In genomic region chr5:111054380-111054779, GRCm38 (mm10) we compare ENCODE assay signal across 22 mouse cellular contexts.
DNase-seq lines count a peak whose midpoint lies in the region; ATAC-seq lines count a peak whose summit lies in the region.
"Had no signal": no experiment of that assay in that cellular context is flagged by ENCODE, and none has a peak within 500 bp of the region (broad histone marks: within the 10 kb centered on the region; RNA-seq: fewer than 3 reads in every experiment).

No protein-coding gene starts in this region.

- intact Hi-C loops in heart, postnatal 14 days (cut with DNase I), result no loop called here
- intact Hi-C loops in left cerebral cortex, postnatal 10 days (cut with DNase I), result no loop called here

- peaks cover 40% of the 10 kb centered on the region for H3K4me1 ChIP-seq in neural tube, embryonic 11.5 days (ENCODE audit: control insufficient read depth, insufficient read depth, low read length)
- peaks cover 66% of the 10 kb centered on the region for H3K4me1 ChIP-seq in hindbrain, embryonic 15.5 days (replicated peaks)
- peaks cover 59% of the 10 kb centered on the region for H3K4me1 ChIP-seq in midbrain, embryonic 15.5 days

- no peak for DNase-seq in neural tube, embryonic 11.5 days (ENCODE audit: low spot score)
- DNase-seq in neural tube, embryonic 10.5 days (ENCODE audit: extremely low spot score, low spot score), result no peak
- DNase-seq in layer of hippocampus, postnatal 25 days (ENCODE audit: extremely low spot score in 1 of 2, low spot score in 1 of 2), result no peak
- no peak for DNase-seq in heart, postnatal 14 days
- DNase-seq in left cerebral cortex, postnatal 10 days (ENCODE audit: extremely low spot score in 1 of 2, low spot score in 2 of 2), result no peak
- no peak for DNase-seq in spleen, postnatal 36 days (ENCODE audit: low spot score in 2 of 2)
- DNase-seq: adrenal gland, postnatal 25 days; cerebellum, adult 2 months; heart, postnatal 36 days; kidney, postnatal 10 days; liver, embryonic 13.5 days; thymus, postnatal 36 days had no signal

- no peaks in the 10 kb centered on the region for H3K9me3 ChIP-seq in neural tube, embryonic 11.5 days (ENCODE audit: control insufficient read depth, low read length)
- H3K9me3 ChIP-seq in hindbrain, embryonic 15.5 days, result no peaks in the 10 kb centered on the region
- no peaks in the 10 kb centered on the region for H3K9me3 ChIP-seq in midbrain, embryonic 15.5 days
- H3K9me3 ChIP-seq: limb, embryonic 12.5 days; liver, embryonic 13.5 days; lung, embryonic 15.5 days had no signal

- H3K27ac ChIP-seq in neural tube, embryonic 11.5 days (ENCODE audit: low read depth, low read length), result peak overlapping the region; percentile 60; the same call in 1 of the 2 replicates
- H3K27ac ChIP-seq in hindbrain, embryonic 15.5 days (replicated peaks), result peak overlapping the region; percentile 81
- H3K27ac ChIP-seq in midbrain, embryonic 15.5 days, result peak overlapping the region; percentile 76
- H3K27ac ChIP-seq: layer of hippocampus, adult 2 months; limb, embryonic 12.5 days; liver, embryonic 13.5 days; lung, embryonic 15.5 days; stomach, postnatal 0 days had no signal

- no peak overlapping the region for H3K4me2 ChIP-seq in neural tube, embryonic 11.5 days (ENCODE audit: low read depth)
- peak overlapping the region; percentile 53 for H3K4me2 ChIP-seq in hindbrain, embryonic 15.5 days
- peak overlapping the region; percentile 42; the same call in 1 of the 2 replicates for H3K4me2 ChIP-seq in midbrain, embryonic 15.5 days
- H3K4me2 ChIP-seq: heart, embryonic 12.5 days; limb, embryonic 12.5 days; liver, embryonic 13.5 days had no signal

- no peak for ATAC-seq in neural tube, embryonic 11.5 days (ENCODE audit: insufficient read depth, low FRiP score, low TSS enrichment)
- ATAC-seq in hindbrain, embryonic 15.5 days (ENCODE audit: low FRiP score, low read depth), result no peak
- no peak for ATAC-seq in midbrain, embryonic 15.5 days (replicated peaks)
- ATAC-seq: intestine, postnatal 0 days had no signal

- H3K27me3 ChIP-seq in neural tube, embryonic 11.5 days (ENCODE audit: control insufficient read depth, insufficient read depth, low read length), result no peaks in the 10 kb centered on the region
- no peaks in the 10 kb centered on the region for H3K27me3 ChIP-seq in hindbrain, embryonic 15.5 days
- no peaks in the 10 kb centered on the region for H3K27me3 ChIP-seq in midbrain, embryonic 15.5 days (replicated peaks)
- H3K27me3 ChIP-seq: limb, embryonic 12.5 days; liver, embryonic 13.5 days; lung, embryonic 15.5 days had no signal

- H3K9ac ChIP-seq in neural tube, embryonic 11.5 days (ENCODE audit: low read length), result no peak overlapping the region
- no peak overlapping the region for H3K9ac ChIP-seq in hindbrain, embryonic 15.5 days
- no peak overlapping the region for H3K9ac ChIP-seq in midbrain, embryonic 15.5 days
- H3K9ac ChIP-seq: heart, embryonic 12.5 days; limb, embryonic 12.5 days; liver, embryonic 13.5 days; lung, embryonic 15.5 days had no signal

- no peak overlapping the region for H3K4me3 ChIP-seq in neural tube, embryonic 11.5 days (ENCODE audit: low read depth, low read length)
- H3K4me3 ChIP-seq in hindbrain, embryonic 15.5 days, result no peak overlapping the region
- no peak overlapping the region for H3K4me3 ChIP-seq in midbrain, embryonic 15.5 days
- H3K4me3 ChIP-seq: erythroblast, embryonic 14.5 days; heart, embryonic 12.5 days; layer of hippocampus, adult 2 months; limb, embryonic 12.5 days; liver, embryonic 13.5 days; lung, embryonic 15.5 days; myocyte had no signal

- no peaks in the 10 kb centered on the region for H3K36me3 ChIP-seq in neural tube, embryonic 11.5 days (ENCODE audit: control insufficient read depth, insufficient read depth, low read length)
- no peaks in the 10 kb centered on the region for H3K36me3 ChIP-seq in hindbrain, embryonic 15.5 days
- no peaks in the 10 kb centered on the region for H3K36me3 ChIP-seq in midbrain, embryonic 15.5 days (replicated peaks)
- H3K36me3 ChIP-seq: heart, embryonic 12.5 days; limb, embryonic 12.5 days; liver, embryonic 13.5 days; lung, embryonic 15.5 days had no signal

- WGBS in neural tube, embryonic 11.5 days, result 63% methylated on average over 9 of the region's 9 CpGs
- 34% methylated on average over 9 of the region's 9 CpGs for WGBS in hindbrain, embryonic 15.5 days
- 30% methylated on average over 9 of the region's 9 CpGs for WGBS in midbrain, embryonic 15.5 days
